ENCODE assay signal across 16 mouse cellular contexts in genomic region chr7:27476098-27476635, GRCm38 (mm10). TPM values are rescaled to one million over a fixed set of nuclear protein-coding genes. Genes with fewer than 3 reads are reported as not detected.
DNase-seq lines count a peak whose midpoint lies in the region; ATAC-seq and TF ChIP-seq lines count a peak whose summit lies in the region.
"Had no signal": no experiment of that assay in that cellular context is flagged by ENCODE, and none has a peak within 500 bp of the region (broad histone marks: within the 10 kb centered on the region; RNA-seq: fewer than 3 reads in every experiment).

No protein-coding gene starts in this region.

- H3K9me3 ChIP-seq in heart, embryonic 11.5 days (replicated peaks; ENCODE audit: control insufficient read depth, low read length) = no peaks in the 10 kb centered on the region
- no peaks in the 10 kb centered on the region for H3K9me3 ChIP-seq in intestine, postnatal 0 days (ENCODE audit: control insufficient read depth)
- H3K9me3 ChIP-seq in liver, embryonic 15.5 days (replicated peaks) = no peaks in the 10 kb centered on the region
- H3K9me3 ChIP-seq: forebrain, embryonic 10.5 days; G1E had no signal

- peaks cover 4% of the 10 kb centered on the region; the same call in 1 of the 2 replicates for H3K36me3 ChIP-seq in heart, embryonic 11.5 days (ENCODE audit: control insufficient read depth, insufficient read depth, low read length)
- H3K36me3 ChIP-seq in intestine, postnatal 0 days (ENCODE audit: control insufficient read depth, insufficient read depth) = peaks cover 27% of the 10 kb centered on the region
- peaks cover 35% of the 10 kb centered on the region for H3K36me3 ChIP-seq in liver, embryonic 15.5 days (replicated peaks)

- ATAC-seq in heart, embryonic 11.5 days (replicated peaks; ENCODE audit: insufficient number of reproducible peaks, low FRiP score, low TSS enrichment) = no peak
- ATAC-seq in intestine, postnatal 0 days = no peak
- ATAC-seq in liver, embryonic 15.5 days (ENCODE audit: insufficient read depth) = no peak
- ATAC-seq: activated CD4-positive, CD25-positive, alpha-beta regulatory T cell, adult 4 months; hindbrain, embryonic 16.5 days had no signal

- intact Hi-C loops in heart, postnatal 10 days (cut with DNase I) = loop anchor here (10.0 kb wide), 1 partner anchor 311 kb away; the partner anchor contains the start of gene Egln2

- 90% methylated on average over 14 of the region's 14 CpGs for WGBS in heart, embryonic 11.5 days (ENCODE audit: insufficient replicate concordance)
- 56% methylated on average over 14 of the region's 14 CpGs for WGBS in intestine, postnatal 0 days
- WGBS in liver, embryonic 15.5 days (ENCODE audit: insufficient replicate concordance) = 82% methylated on average over 14 of the region's 14 CpGs

- no peak overlapping the region for H3K9ac ChIP-seq in heart, embryonic 11.5 days (ENCODE audit: low read depth, low read length)
- H3K9ac ChIP-seq in intestine, postnatal 0 days (ENCODE audit: low read depth, low read length) = no peak overlapping the region
- no peak overlapping the region for H3K9ac ChIP-seq in liver, embryonic 15.5 days

- H3K27ac ChIP-seq in heart, embryonic 11.5 days (ENCODE audit: low read depth, low read length) = no peak overlapping the region
- H3K27ac ChIP-seq in intestine, postnatal 0 days (ENCODE audit: low read depth, low read length) = peak overlapping the region; percentile 66
- peak overlapping the region; percentile 98; the same call in 1 of the 2 replicates for H3K27ac ChIP-seq in liver, embryonic 15.5 days (replicated peaks)
- H3K27ac ChIP-seq: forebrain, embryonic 10.5 days had no signal

- peaks cover 20% of the 10 kb centered on the region; the same call in 1 of the 2 replicates for H3K4me1 ChIP-seq in heart, embryonic 11.5 days (ENCODE audit: control insufficient read depth, insufficient read depth, low read length)
- H3K4me1 ChIP-seq in intestine, postnatal 0 days (replicated peaks; ENCODE audit: control insufficient read depth, insufficient read depth, low read length) = peaks cover 10% of the 10 kb centered on the region; the same call in 1 of the 2 replicates
- peaks cover 73% of the 10 kb centered on the region for H3K4me1 ChIP-seq in liver, embryonic 15.5 days (replicated peaks)

- DNase-seq in adrenal gland, adult 2 months = peak; percentile 10
- DNase-seq in adrenal gland, postnatal 10 days = no peak
- peak; percentile 44 to 53 for DNase-seq in heart, postnatal 10 days
- no peak for DNase-seq in left cerebral cortex, adult 9 months (ENCODE audit: low spot score in 2 of 2)
- DNase-seq in adipocyte (ENCODE audit: low spot score) = no peak
- DNase-seq: layer of hippocampus, postnatal 36 days; lung, adult 2 months; midbrain, embryonic 14.5 days had no signal

- H3K27me3 ChIP-seq in heart, embryonic 11.5 days (ENCODE audit: control insufficient read depth, insufficient read depth, low read length) = no peaks in the 10 kb centered on the region
- no peaks in the 10 kb centered on the region for H3K27me3 ChIP-seq in intestine, postnatal 0 days (replicated peaks; ENCODE audit: control insufficient read depth, insufficient read depth, low read length)
- no peaks in the 10 kb centered on the region for H3K27me3 ChIP-seq in liver, embryonic 15.5 days

- H3K4me2 ChIP-seq in heart, embryonic 11.5 days = no peak overlapping the region
- peak overlapping the region; percentile 72 for H3K4me2 ChIP-seq in intestine, postnatal 0 days (replicated peaks; ENCODE audit: low read depth)
- peak overlapping the region; percentile 76 for H3K4me2 ChIP-seq in liver, embryonic 15.5 days

- TF ChIP-seq CTCF in intestine, postnatal 0 days (IDR thresholded peaks at IDR 0.05; ENCODE audit: low read depth) = no peak

- H3K4me3 ChIP-seq in heart, embryonic 11.5 days (ENCODE audit: low read depth, low read length) = no peak overlapping the region
- peak overlapping the region; percentile 13; the same call in 1 of the 2 replicates for H3K4me3 ChIP-seq in intestine, postnatal 0 days (ENCODE audit: low read depth, low read length)
- peak overlapping the region; percentile 85 for H3K4me3 ChIP-seq in liver, embryonic 15.5 days (replicated peaks)

RNA-seq across cellular contexts. Expression of gene Sertad3, which starts 2.6 kb away (rescaled TPM):
- total RNA-seq in adrenal gland, adult 2 months (2021) = 10 to 100 TPM; 11.6 to 21.0 TPM
- 20.0 and 20.9 TPM in 2 replicates for polyA plus RNA-seq in adrenal gland, adult 2 months (2012; rRNA removed)
- total RNA-seq in adrenal gland, postnatal 10 days (2021) = 10 to 100 TPM; 13.5 to 15.6 TPM
- total RNA-seq in heart, postnatal 10 days (2021) = 10 to 100 TPM in 1 of 2 experiments, 1 to 10 TPM in 1; 9.1 to 10.4 TPM
- 19.9 and 20.3 TPM in 2 replicates for polyA plus RNA-seq in heart, embryonic 11.5 days (2014; fragmentation: Nextera tagmentation; extraction: Ambion mirVana)
- 22.8 and 24.0 TPM in 2 replicates for polyA plus RNA-seq in intestine, postnatal 0 days (2015; fragmentation: Nextera tagmentation; extraction: Ambion mirVana)
- polyA plus RNA-seq in liver, embryonic 15.5 days (2015; fragmentation: Nextera tagmentation; extraction: Ambion mirVana) = 35.6 and 38.9 TPM in 2 replicates

RNA-seq across cellular contexts. Expression of gene Sertad1, which starts 10.5 kb away (rescaled TPM):
- 10 to 100 TPM; 17.9 to 25.6 TPM for total RNA-seq in adrenal gland, adult 2 months (2021)
- 57.7 and 60.5 TPM in 2 replicates for polyA plus RNA-seq in adrenal gland, adult 2 months (2012; rRNA removed)
- total RNA-seq in adrenal gland, postnatal 10 days (2021) = 10 to 100 TPM; 19.0 to 27.9 TPM
- 10 to 100 TPM; 13.1 to 13.4 TPM for total RNA-seq in heart, postnatal 10 days (2021)
- 37.5 and 38.8 TPM in 2 replicates for polyA plus RNA-seq in heart, embryonic 11.5 days (2014; fragmentation: Nextera tagmentation; extraction: Ambion mirVana)
- 42.7 and 43.1 TPM in 2 replicates for polyA plus RNA-seq in intestine, postnatal 0 days (2015; fragmentation: Nextera tagmentation; extraction: Ambion mirVana)
- polyA plus RNA-seq in liver, embryonic 15.5 days (2015; fragmentation: Nextera tagmentation; extraction: Ambion mirVana) = 28.2 and 29.6 TPM in 2 replicates

RNA-seq across cellular contexts. Expression of gene Prx, which starts 23.0 kb away (rescaled TPM):
- 1 to 10 TPM; 1.4 to 4.0 TPM for total RNA-seq in adrenal gland, adult 2 months (2021)
- 2.0 and 2.2 TPM in 2 replicates for polyA plus RNA-seq in adrenal gland, adult 2 months (2012; rRNA removed)
- total RNA-seq in adrenal gland, postnatal 10 days (2021) = 1 to 10 TPM; 3.3 to 5.1 TPM
- 1 to 10 TPM; 3.1 to 3.6 TPM for total RNA-seq in heart, postnatal 10 days (2021)
- polyA plus RNA-seq in heart, embryonic 11.5 days (2014; fragmentation: Nextera tagmentation; extraction: Ambion mirVana) = 0.76 and 0.96 TPM in 2 replicates
- polyA plus RNA-seq in intestine, postnatal 0 days (2015; fragmentation: Nextera tagmentation; extraction: Ambion mirVana) = 1.3 and 1.4 TPM in 2 replicates
- polyA plus RNA-seq in liver, embryonic 15.5 days (2015; fragmentation: Nextera tagmentation; extraction: Ambion mirVana) = 0.67 and 0.75 TPM in 2 replicates

RNA-seq across cellular contexts. Expression of gene Blvrb, which starts 28.4 kb away (rescaled TPM):
- 10 to 100 TPM; 48.4 to 51.1 TPM for total RNA-seq in adrenal gland, adult 2 months (2021)
- polyA plus RNA-seq in adrenal gland, adult 2 months (2012; rRNA removed) = 70.2 and 86.2 TPM in 2 replicates
- total RNA-seq in adrenal gland, postnatal 10 days (2021) = 10 to 100 TPM; 83.4 TPM
- 10 to 100 TPM; 38.2 to 40.8 TPM for total RNA-seq in heart, postnatal 10 days (2021)
- polyA plus RNA-seq in heart, embryonic 11.5 days (2014; fragmentation: Nextera tagmentation; extraction: Ambion mirVana) = 106 and 121 TPM in 2 replicates
- 60.4 and 67.3 TPM in 2 replicates for polyA plus RNA-seq in intestine, postnatal 0 days (2015; fragmentation: Nextera tagmentation; extraction: Ambion mirVana)
- 920 and 1,009 TPM in 2 replicates for polyA plus RNA-seq in liver, embryonic 15.5 days (2015; fragmentation: Nextera tagmentation; extraction: Ambion mirVana)

RNA-seq across cellular contexts. Expression of gene Sptbn4, which starts 28.7 kb away (rescaled TPM):
- 1 to 10 TPM; 1.5 to 1.9 TPM for total RNA-seq in adrenal gland, adult 2 months (2021)
- 0.84 and 2.3 TPM in 2 replicates for polyA plus RNA-seq in adrenal gland, adult 2 months (2012; rRNA removed)
- total RNA-seq in adrenal gland, postnatal 10 days (2021) = under 1 TPM; 0.70 to 0.81 TPM
- under 1 TPM; 0.74 to 0.87 TPM for total RNA-seq in heart, postnatal 10 days (2021)
- 0.23 and 0.30 TPM in 2 replicates for polyA plus RNA-seq in heart, embryonic 11.5 days (2014; fragmentation: Nextera tagmentation; extraction: Ambion mirVana)
- 0.17 and 0.26 TPM in 2 replicates for polyA plus RNA-seq in intestine, postnatal 0 days (2015; fragmentation: Nextera tagmentation; extraction: Ambion mirVana)
- 0.06 and 0.09 TPM in 2 replicates for polyA plus RNA-seq in liver, embryonic 15.5 days (2015; fragmentation: Nextera tagmentation; extraction: Ambion mirVana)
- total RNA-seq: gastrocnemius, adult 18-20 months had no signal

Comparison
In these comparisons a context has a peak if more than half of its experiments do, and no peak if none do; other contexts are left out.
1. DNase-seq: peak in adrenal gland, adult 2 months (single experiment) and heart, postnatal 10 days (2 of 2); none in adrenal gland, postnatal 10 days (single experiment), left cerebral cortex, adult 9 months (0 of 2) and adipocyte (single experiment).